Mouse (Mus musculus): ENCODE measurements around the gene Boc.

- TF ChIP-seq CTCF (IDR thresholded peaks at IDR 0.05; ENCODE audit: control insufficient read depth, insufficient read depth, low read length) (no peak), POLR2A (IDR thresholded peaks at IDR 0.05; ENCODE audit: borderline replicate concordance, control insufficient read depth, low read depth, low read length) (no peak)
These were observed 20.8 kb upstream of the Boc start for GRCm38 (mm10) chr16:44579421-44580024.

Measured in bone marrow, adult 2 months (tissue).